Mouse (Mus musculus): Measurements from ENCODE around the gene Pla2r1. TPM values are rescaled to one million over a fixed set of nuclear protein-coding genes. Genes with fewer than 3 reads are reported as not detected.

The Pla2r1 gene
- not detected for polyA plus RNA-seq (2012; fragmentation: generic; extraction: Trizol)

GRCm38 (mm10) chr2:60552902-60553682 is at the start of gene Pla2r1:
Gene Pla2r1, minus strand, starts transcription at chr2:60553308.

DNA sequence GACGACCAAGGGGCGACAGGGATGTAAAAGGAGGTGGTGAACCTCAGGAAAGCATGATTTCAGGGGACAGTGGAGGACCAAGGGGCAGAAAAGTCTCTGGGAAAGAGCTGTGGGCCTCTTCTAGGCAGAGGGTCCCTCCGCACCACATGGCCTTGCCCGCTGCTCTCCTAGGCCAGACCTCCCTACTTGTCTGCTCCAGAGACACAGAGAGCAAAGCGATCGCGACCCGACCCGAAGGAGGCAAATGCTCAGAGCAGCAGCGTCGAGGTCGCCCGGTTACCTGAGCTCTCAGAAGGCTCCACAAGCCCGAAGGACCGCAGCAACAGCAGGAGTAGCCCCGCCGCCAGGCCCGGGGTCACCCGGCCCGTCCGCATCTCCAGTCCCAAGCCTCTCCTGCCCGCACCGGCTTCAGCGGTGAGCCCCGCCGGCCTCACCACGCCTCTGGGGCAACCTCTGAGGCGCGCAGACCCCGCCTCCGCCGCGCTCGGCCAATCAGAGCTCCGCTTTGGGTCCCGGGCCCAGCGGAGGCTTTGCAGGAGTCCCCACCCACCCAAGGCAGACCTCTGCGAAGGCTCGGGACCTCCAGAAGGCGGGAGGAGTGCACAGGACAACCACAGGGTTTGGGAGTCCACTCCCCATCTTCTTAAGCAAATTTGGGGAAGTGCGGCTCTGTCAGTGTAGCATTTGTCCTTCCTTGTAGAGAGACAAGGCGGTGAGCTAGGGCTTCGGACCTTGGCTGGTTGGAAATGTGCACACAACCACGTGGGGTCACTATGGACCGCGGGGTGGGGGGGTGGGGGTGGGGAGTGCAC is 170.0 kb downstream of the Pla2r1 start, which contains the start of gene Ly75:
Gene Ly75 (minus strand): TSS at position 446 of the 812 bp plus-strand sequence.

Other genes with a start within 250 kb of the Pla2r1 start
- under 1 TPM; 0.01 to 0.02 TPM for gene Ly75, start 170.0 kb downstream of the Pla2r1 start, polyA plus RNA-seq (2012; fragmentation: generic; extraction: Trizol)
- gene Itgb6, start 169.3 kb upstream of the Pla2r1 start, polyA plus RNA-seq (2012; fragmentation: generic; extraction: Trizol) = under 1 TPM; 0.06 to 0.11 TPM